Mouse (Mus musculus) G1E (cell line): ENCODE measurements at regions not wholly inside any gene's neighbourhood (a gene's known extent, or its start where the extent isn't known, plus 50 kb on each side); places are given as distances from the start of the nearest gene placed in this dataset.

Experiments
- ATAC-seq: 2 replicates; pipeline ENCODE4 v1.8.0; 2016; ENCODE audit warnings: mild to moderate bottlenecking; ENCODE audit not compliant: insufficient number of reproducible peaks, poor library complexity, low FRiP score, severe bottlenecking; ENCODE audit errors: extremely low read depth
- DNase-seq: peaks from one replicate; pipeline ENCODE4 v3.0.0; 2012; ENCODE audit warnings: low spot score
- H3K27me3 ChIP-seq: 2 replicates; pipeline ENCODE4 v1.6.1; 2012; ENCODE audit warnings: mild to moderate bottlenecking, low read length, inconsistent platforms; ENCODE audit not compliant: insufficient read depth
- H3K36me3 ChIP-seq: replicated peaks from 2 replicates; pipeline ENCODE3; 2012; ENCODE audit warnings: mild to moderate bottlenecking, inconsistent platforms
- H3K4me1 ChIP-seq: 2 replicates; pipeline ENCODE4 v1.6.1; 2012; ENCODE audit warnings: low read depth, low read length, inconsistent platforms, mixed read lengths; ENCODE audit not compliant: insufficient read depth
- H3K4me3 ChIP-seq: 2 replicates; pipeline ENCODE4 v1.5.1; 2012; ENCODE audit warnings: low read depth, mild to moderate bottlenecking, inconsistent platforms, low read length, moderate library complexity, mixed read lengths
- H3K9me3 ChIP-seq: replicated peaks from 2 replicates; pipeline ENCODE4 v1.6.1; 2012; ENCODE audit warnings: inconsistent platforms
- CTCF ChIP-seq: IDR thresholded peaks from 2 replicates; pipeline ENCODE4 v1.5.1; 2012; ENCODE audit warnings: low read depth, low read length, inconsistent platforms, mixed read lengths
- GATA1 ChIP-seq: IDR thresholded peaks from 2 replicates; pipeline ENCODE4 v1.6.1; 2012; ENCODE audit warnings: borderline replicate concordance, low read length, inconsistent platforms, mixed read lengths
- GATA2 ChIP-seq: IDR thresholded peaks from 2 replicates; pipeline ENCODE4 v1.6.1; 2012; ENCODE audit warnings: low read depth, low read length, inconsistent platforms, borderline replicate concordance
- POLR2AphosphoS5 ChIP-seq: IDR thresholded peaks from 2 replicates; pipeline ENCODE4 v1.6.1; 2012; ENCODE audit warnings: low read depth, low read length, inconsistent platforms; ENCODE audit not compliant: insufficient replicate concordance
- TAL1 ChIP-seq: conservative IDR thresholded peaks from 2 replicates; pipeline ENCODE4 v1.6.1; 2012; ENCODE audit warnings: low read depth, low read length, inconsistent platforms, mixed read lengths

DNA sequence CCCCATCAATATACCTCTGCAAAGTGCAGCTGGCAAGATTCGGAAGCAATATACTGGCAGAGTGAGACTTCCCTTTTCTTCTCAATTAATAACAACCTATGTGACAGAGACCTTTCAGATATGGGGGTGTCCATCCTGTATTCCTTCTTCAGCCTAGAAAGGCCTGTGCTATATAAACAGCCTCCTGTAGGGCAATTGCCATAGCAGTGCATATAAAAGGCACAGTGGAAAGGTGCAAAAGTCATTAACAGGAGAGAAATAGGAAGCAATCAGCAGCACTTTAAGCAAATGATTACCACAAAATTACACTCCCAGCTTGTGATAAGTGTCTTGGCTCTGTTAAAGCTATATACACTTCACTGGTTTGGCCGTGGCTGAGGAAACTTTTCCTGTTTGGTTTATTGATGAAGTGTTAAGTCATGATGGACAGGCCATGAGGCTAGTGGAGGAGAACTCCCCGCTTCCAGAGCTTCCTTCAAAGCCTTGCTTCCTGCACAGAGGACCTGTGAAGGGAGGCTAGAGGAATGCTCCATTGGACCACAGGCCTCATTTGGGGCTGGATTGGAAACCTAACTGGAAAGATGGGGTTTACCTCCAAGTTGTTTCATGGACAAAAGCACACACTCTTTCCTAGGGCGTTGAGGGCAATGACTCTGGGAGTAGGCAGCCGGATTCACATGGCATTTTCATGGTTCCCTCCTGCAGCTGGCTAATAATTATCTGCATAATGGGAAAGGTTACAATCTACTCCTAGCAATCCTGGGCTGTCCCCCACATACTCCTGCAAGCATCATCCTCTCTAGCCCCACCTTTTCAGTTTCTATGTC lies 166.7 kb upstream of the Hey2 start:
- TF ChIP-seq GATA2 = no peak
- Histone ChIP-seq H3K4me1 (no peaks in the 10 kb centered on the region), H3K4me3 (no peak overlapping the region), H3K27me3 (peaks cover 3% of the 10 kb centered on the region), H3K9me3 (no peaks in the 10 kb centered on the region), H3K36me3 (no peaks in the 10 kb centered on the region)
- DNase-seq = no peak
- ATAC-seq = no peak

DNA sequence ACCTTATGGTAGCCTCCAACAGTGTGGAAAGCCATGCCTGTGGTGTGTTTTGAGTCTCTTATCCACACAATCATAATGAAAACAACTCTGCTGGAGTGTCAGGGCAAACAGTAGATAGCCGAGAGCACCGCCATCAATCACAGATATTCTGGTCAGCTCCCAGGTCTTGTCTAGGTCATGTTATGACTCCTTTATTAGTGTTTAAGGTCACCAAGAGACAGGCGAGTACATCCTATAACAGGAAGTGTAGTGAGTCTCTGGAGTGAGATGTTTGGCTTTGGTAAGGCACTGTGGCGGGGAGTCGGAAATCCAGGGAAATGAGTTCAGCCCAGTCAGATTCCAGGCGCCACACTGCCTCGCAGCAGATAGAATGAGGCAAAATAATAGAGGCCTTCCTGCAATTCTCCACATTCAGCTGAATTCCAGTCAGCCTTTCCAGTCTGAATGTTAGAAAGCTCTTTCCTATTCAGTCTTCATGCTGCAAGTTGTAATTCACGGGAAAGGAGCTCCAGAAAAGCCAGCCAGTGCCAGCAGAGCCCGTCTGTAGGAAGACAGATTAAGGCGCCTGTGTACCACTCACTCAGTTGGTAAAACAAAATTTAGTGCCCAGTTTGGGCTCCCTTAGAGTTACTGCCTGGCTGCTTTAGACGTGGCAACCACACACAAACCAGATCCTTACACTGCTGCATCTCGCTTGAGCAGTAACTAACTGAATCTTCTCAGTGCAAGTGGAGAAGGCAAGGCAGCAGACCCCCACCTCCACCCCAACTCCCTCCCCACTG lies 155.8 kb upstream of the Hey2 start:
- Histone ChIP-seq H3K27me3 (peaks cover 8% of the 10 kb centered on the region; the same call in 1 of the 2 replicates), H3K9me3 (no peaks in the 10 kb centered on the region), H3K4me1 (no peaks in the 10 kb centered on the region), H3K36me3 (no peaks in the 10 kb centered on the region), H3K4me3 (no peak overlapping the region)
- ATAC-seq (no peak), DNase-seq (no peak)
- TF ChIP-seq GATA2 (no peak), POLR2AphosphoS5 (no peak), CTCF (no peak), TAL1 (no peak)

DNA sequence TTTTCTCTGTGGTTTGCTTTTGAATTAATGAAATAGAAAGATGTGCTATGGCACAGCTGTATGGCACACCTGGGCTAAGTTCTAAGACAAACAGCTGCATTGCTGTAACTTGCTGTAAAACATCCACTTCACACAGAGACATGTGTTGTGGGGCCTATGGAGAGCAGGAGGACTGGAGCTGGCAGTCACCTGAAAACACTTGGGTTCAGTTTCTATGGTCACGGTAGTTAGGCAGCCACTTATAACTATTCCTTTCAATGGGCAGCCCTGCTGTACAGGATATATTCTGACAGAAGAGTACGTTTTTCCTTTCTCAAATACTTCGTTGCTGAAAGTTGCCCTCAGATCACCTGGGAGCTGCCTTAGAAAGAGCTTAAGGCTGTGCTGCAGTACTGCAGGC lies 149.6 kb upstream of the Hey2 start:
- Histone ChIP-seq H3K9me3 (no peaks in the 10 kb centered on the region), H3K4me3 (no peak overlapping the region), H3K27me3 (peaks cover 4% of the 10 kb centered on the region; the same call in 1 of the 2 replicates), H3K36me3 (no peaks in the 10 kb centered on the region), H3K4me1 (no peaks in the 10 kb centered on the region)
- TF ChIP-seq GATA1 (no peak), CTCF (no peak), TAL1 (no peak), GATA2 (no peak), POLR2AphosphoS5 (no peak)
- DNase-seq (no peak), ATAC-seq (no peak)

DNA sequence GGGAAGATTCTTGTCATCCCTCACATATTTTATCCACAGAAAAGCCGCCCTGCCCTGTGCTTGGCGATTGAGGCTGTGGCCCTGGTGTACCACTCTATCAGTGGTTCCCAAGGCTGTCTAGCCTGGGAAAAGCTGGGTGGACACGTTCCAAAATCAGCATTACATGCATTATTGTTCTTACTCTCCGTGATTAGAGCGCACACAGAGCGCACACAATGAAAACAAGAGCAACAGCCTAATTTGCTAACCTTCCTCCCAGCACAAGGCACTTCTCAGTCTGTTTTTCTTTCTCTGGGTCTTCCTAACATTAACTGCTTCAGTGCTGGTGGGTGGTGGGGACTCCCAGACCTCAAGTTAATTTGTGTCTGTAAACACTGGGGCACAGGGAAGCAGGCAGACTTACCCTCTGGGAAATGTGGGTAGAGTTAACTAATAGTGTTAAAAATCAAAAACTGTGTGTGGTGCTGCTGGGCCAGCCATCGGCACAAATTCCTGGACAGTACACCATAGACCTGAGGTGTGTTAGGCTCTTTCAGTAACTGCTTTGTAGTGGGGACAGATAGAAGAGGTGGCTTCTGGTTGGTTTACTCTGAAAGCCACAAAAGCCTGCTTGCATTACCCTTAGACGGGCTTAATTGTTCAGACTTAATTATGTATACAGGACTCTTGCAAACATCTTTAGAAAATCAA lies 137.8 kb upstream of the Hey2 start:
- Histone ChIP-seq H3K9me3 (no peaks in the 10 kb centered on the region), H3K4me1 (no peaks in the 10 kb centered on the region), H3K4me3 (no peak overlapping the region), H3K36me3 (no peaks in the 10 kb centered on the region), H3K27me3 (0 out of 2 replicates have a peak, but pooled peaks cover 6% of the 10 kb centered on the region)
- no peak for DNase-seq
- no peak for ATAC-seq
- TF ChIP-seq POLR2AphosphoS5 (no peak), TAL1 (no peak), GATA2 (no peak), GATA1 (no peak), CTCF (no peak)

DNA sequence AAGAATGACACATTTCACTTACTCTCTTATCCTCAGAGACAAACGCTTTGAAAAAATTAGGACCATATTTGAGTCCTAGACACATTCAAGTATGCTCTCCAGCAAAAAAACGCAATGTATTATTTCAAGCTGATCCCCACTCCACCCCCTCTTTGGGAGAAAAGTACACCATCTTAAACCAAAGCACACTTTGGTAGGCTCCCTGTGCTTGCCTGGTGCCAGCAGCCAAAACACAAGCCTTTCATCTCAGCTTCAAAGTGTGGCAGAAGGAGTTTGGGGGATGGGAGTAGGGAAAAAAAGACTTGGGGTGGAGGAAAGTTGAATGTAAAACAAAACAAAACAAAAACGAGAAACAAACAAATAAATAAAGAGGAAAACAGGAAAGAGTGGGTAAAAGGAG lies 137.2 kb upstream of the Hey2 start:
- no peaks in the 10 kb centered on the region for H3K36me3 ChIP-seq
- ATAC-seq (no peak), DNase-seq (no peak)
- no peaks in the 10 kb centered on the region for H3K4me1 ChIP-seq
- H3K9me3 ChIP-seq = no peaks in the 10 kb centered on the region
- H3K4me3 ChIP-seq = no peak overlapping the region
- H3K27me3 ChIP-seq = 0 out of 2 replicates have a peak, but pooled peaks cover 6% of the 10 kb centered on the region
- no peak for TF ChIP-seq CTCF
- TF ChIP-seq GATA2 = no peak
- no peak for TF ChIP-seq TAL1
- TF ChIP-seq POLR2AphosphoS5 = no peak
- TF ChIP-seq GATA1 = no peak

DNA sequence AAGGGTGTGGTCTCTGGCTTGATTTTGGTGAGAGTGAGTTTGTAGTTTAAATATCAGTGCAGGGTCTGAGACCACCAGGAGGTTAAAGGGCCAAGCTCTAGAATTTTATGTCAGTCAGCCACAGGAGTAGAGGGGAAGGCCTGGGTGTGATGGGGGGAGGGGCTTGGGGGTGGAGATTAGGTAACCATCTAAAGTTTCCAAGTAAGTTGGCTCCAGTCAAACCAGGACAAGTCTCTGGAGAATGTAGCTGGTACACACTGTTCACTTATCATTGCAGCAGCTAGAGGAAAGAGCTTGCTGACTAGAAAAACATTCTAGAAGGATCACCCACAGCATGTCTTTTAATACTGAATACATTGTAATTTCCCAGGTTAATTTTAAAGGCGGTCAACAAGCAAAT lies 123.6 kb upstream of the Hey2 start:
- DNase-seq (no peak), ATAC-seq (no peak)
- H3K4me3 ChIP-seq = no peak overlapping the region
- TF ChIP-seq POLR2AphosphoS5 = no peak
- TF ChIP-seq GATA1 = no peak
- TF ChIP-seq GATA2 = no peak
- no peak for TF ChIP-seq TAL1
- no peak for TF ChIP-seq CTCF
- no peaks in the 10 kb centered on the region for H3K9me3 ChIP-seq
- H3K36me3 ChIP-seq = no peaks in the 10 kb centered on the region
- no peaks in the 10 kb centered on the region for H3K4me1 ChIP-seq
- no peaks in the 10 kb centered on the region for H3K27me3 ChIP-seq
